ENCODE assay signal across 18 mouse cellular contexts in the genomic region with DNA sequence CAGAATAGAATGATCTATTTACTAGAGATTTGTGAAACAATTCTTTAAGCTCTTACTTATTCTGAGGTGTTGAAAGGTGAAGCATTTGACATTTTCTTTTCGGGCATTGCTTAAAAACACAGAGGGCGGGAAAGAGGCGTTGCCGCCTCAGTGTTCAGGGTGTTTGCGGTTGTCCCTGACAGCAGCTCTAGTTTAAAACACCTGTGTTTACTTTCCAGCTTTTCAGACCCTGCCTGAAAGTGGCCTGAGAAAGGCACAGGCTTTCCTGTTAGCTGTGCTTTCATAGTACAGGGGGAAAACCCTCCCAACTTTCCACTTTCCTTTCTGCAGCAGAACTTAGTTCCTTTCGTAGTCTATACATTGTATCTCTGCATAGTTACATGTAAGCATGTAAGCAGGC.
DNase-seq lines count a peak whose midpoint lies in the region; ATAC-seq and TF ChIP-seq lines count a peak whose summit lies in the region.
"Had no signal": no experiment of that assay in that cellular context is flagged by ENCODE, and none has a peak within 500 bp of the region (broad histone marks: within the 10 kb centered on the region; RNA-seq: fewer than 3 reads in every experiment).

No protein-coding gene starts in this region.

- no peaks in the 10 kb centered on the region for H3K4me1 ChIP-seq in forebrain, embryonic 11.5 days (replicated peaks; ENCODE audit: control insufficient read depth, insufficient read depth, low read length)
- H3K4me1 ChIP-seq in forebrain, embryonic 10.5 days = peaks cover 5% of the 10 kb centered on the region
- H3K4me1 ChIP-seq in CH12.LX (ENCODE audit: control insufficient read depth in 1 of 2, insufficient read depth in 2 of 2) = peaks cover 3 to 10% of the 10 kb centered on the region in 2 experiments; a peak in 3 of 4 replicates
- peaks cover 5% of the 10 kb centered on the region for H3K4me1 ChIP-seq in midbrain, embryonic 10.5 days
- H3K4me1 ChIP-seq: embryonic facial prominence, embryonic 12.5 days; forebrain, embryonic 12.5 days; heart, embryonic 15.5 days; kidney, embryonic 15.5 days; neural tube, embryonic 13.5 days had no signal

- H3K4me3 ChIP-seq in forebrain, embryonic 11.5 days (ENCODE audit: low read depth, low read length) = no peak overlapping the region
- no peak overlapping the region for H3K4me3 ChIP-seq in forebrain, embryonic 10.5 days
- no peak overlapping the region for H3K4me3 ChIP-seq in CH12.LX (replicated peaks in 1 of 3; ENCODE audit: low read depth in 2 of 3, low read length in 2 of 3, poor library complexity in 1 of 3)
- H3K4me3 ChIP-seq in midbrain, embryonic 10.5 days = no peak overlapping the region
- H3K4me3 ChIP-seq in layer of hippocampus, adult 2 months = no peak overlapping the region
- H3K4me3 ChIP-seq: embryonic facial prominence, embryonic 12.5 days; forebrain, embryonic 12.5 days; heart, adult 2 months; heart, embryonic 15.5 days; hindbrain, embryonic 10.5 days; kidney, embryonic 15.5 days; neural tube, embryonic 13.5 days had no signal

- no peak for DNase-seq in forebrain, embryonic 11.5 days (ENCODE audit: low spot score)
- no peak for DNase-seq in forebrain, embryonic 10.5 days (ENCODE audit: extremely low spot score, low spot score)
- DNase-seq in CH12.LX (ENCODE audit: extremely low read depth) = peak; percentile 57
- DNase-seq in forelimb bud, embryonic 11.5 days (ENCODE audit: low read depth, low spot score) = peak; percentile 47
- peak; percentile 56 for DNase-seq in lung, postnatal 36 days
- DNase-seq in midbrain, embryonic 10.5 days (ENCODE audit: low spot score) = no peak
- no peak for DNase-seq in layer of hippocampus, adult 2 months (ENCODE audit: low spot score in 2 of 2)
- DNase-seq: cerebellum, adult 9-11 months; gastrocnemius, postnatal 14 days; heart, adult 2 months; right cerebral cortex, postnatal 25 days had no signal

- H3K4me2 ChIP-seq in forebrain, embryonic 11.5 days (ENCODE audit: low read depth, low read length, severe bottlenecking) = no peak overlapping the region
- 0 out of 2 replicates have a peak overlapping the region, but pooled peaks have one; percentile 61 for H3K4me2 ChIP-seq in CH12.LX (ENCODE audit: insufficient read depth, low read depth, poor library complexity, severe bottlenecking)
- H3K4me2 ChIP-seq: embryonic facial prominence, embryonic 12.5 days; forebrain, embryonic 12.5 days; heart, embryonic 15.5 days; kidney, embryonic 15.5 days; neural tube, embryonic 13.5 days had no signal

- no peak for TF ChIP-seq RAD21 in CH12.LX (IDR thresholded peaks at IDR 0.05; ENCODE audit: low read depth, low read length)

- no peaks in the 10 kb centered on the region for H3K36me3 ChIP-seq in forebrain, embryonic 11.5 days (ENCODE audit: control insufficient read depth, insufficient read depth, low read length)
- no peaks in the 10 kb centered on the region for H3K36me3 ChIP-seq in forebrain, embryonic 10.5 days (replicated peaks)
- no peaks in the 10 kb centered on the region for H3K36me3 ChIP-seq in CH12.LX (replicated peaks in 1 of 2; ENCODE audit: control insufficient read depth in 1 of 2, insufficient read depth in 1 of 2, low read length in 1 of 2)
- no peaks in the 10 kb centered on the region for H3K36me3 ChIP-seq in midbrain, embryonic 10.5 days
- H3K36me3 ChIP-seq: embryonic facial prominence, embryonic 12.5 days; forebrain, embryonic 12.5 days; heart, embryonic 15.5 days; hindbrain, embryonic 10.5 days; kidney, embryonic 15.5 days; neural tube, embryonic 13.5 days had no signal

- H3K79me2 ChIP-seq in CH12.LX (replicated peaks; ENCODE audit: control insufficient read depth, extremely low read depth, insufficient read depth, poor library complexity, severe bottlenecking) = no peaks in the 10 kb centered on the region

- peak; percentile 71 for TF ChIP-seq EP300 in CH12.LX (IDR thresholded peaks at IDR 0.05; ENCODE audit: low read length)

- H3K9ac ChIP-seq in forebrain, embryonic 11.5 days (ENCODE audit: low read length) = no peak overlapping the region
- no peak overlapping the region for H3K9ac ChIP-seq in CH12.LX (ENCODE audit: insufficient read depth, low read depth)
- H3K9ac ChIP-seq: embryonic facial prominence, embryonic 12.5 days; forebrain, embryonic 12.5 days; heart, embryonic 15.5 days; kidney, embryonic 15.5 days; neural tube, embryonic 13.5 days had no signal

- WGBS in forebrain, embryonic 11.5 days = 36% methylated on average over 6 of the region's 6 CpGs
- WGBS in forebrain, embryonic 10.5 days = 41% methylated on average over 6 of the region's 6 CpGs
- WGBS in midbrain, embryonic 10.5 days = 33% methylated on average over 6 of the region's 6 CpGs

- no peak for TF ChIP-seq POLR2A in CH12.LX (IDR thresholded peaks at IDR 0.05; ENCODE audit: low read depth, low read length)

- no peak for TF ChIP-seq CTCF in CH12.LX (conservative IDR thresholded peaks at IDR 0.05 in 1 of 2, IDR thresholded peaks at IDR 0.05 in 1 of 2; ENCODE audit: low read depth in 2 of 2, low read length in 2 of 2)
- no peak for TF ChIP-seq CTCF in layer of hippocampus, adult 2 months (conservative IDR thresholded peaks at IDR 0.05)

- no peak overlapping the region for H3K27ac ChIP-seq in forebrain, embryonic 11.5 days (ENCODE audit: low read depth, low read length)
- H3K27ac ChIP-seq in forebrain, embryonic 10.5 days = no peak overlapping the region
- H3K27ac ChIP-seq in CH12.LX (ENCODE audit: insufficient read depth, low read depth) = no peak overlapping the region
- no peak overlapping the region for H3K27ac ChIP-seq in midbrain, embryonic 10.5 days (replicated peaks)
- H3K27ac ChIP-seq in layer of hippocampus, adult 2 months = no peak overlapping the region
- H3K27ac ChIP-seq: embryonic facial prominence, embryonic 12.5 days; forebrain, embryonic 12.5 days; heart, adult 2 months; heart, embryonic 15.5 days; hindbrain, embryonic 10.5 days; kidney, embryonic 15.5 days; neural tube, embryonic 13.5 days had no signal

- H3K27me3 ChIP-seq in forebrain, embryonic 11.5 days (ENCODE audit: control insufficient read depth, insufficient read depth, low read length) = no peaks in the 10 kb centered on the region
- no peaks in the 10 kb centered on the region for H3K27me3 ChIP-seq in forebrain, embryonic 10.5 days (ENCODE audit: poor library complexity, severe bottlenecking)
- no peaks in the 10 kb centered on the region for H3K27me3 ChIP-seq in CH12.LX (replicated peaks)
- H3K27me3 ChIP-seq in midbrain, embryonic 10.5 days (ENCODE audit: low read depth, poor library complexity, severe bottlenecking) = no peaks in the 10 kb centered on the region
- H3K27me3 ChIP-seq: embryonic facial prominence, embryonic 12.5 days; forebrain, embryonic 12.5 days; heart, embryonic 15.5 days; kidney, embryonic 15.5 days; neural tube, embryonic 13.5 days had no signal

- H3K9me3 ChIP-seq in forebrain, embryonic 11.5 days (ENCODE audit: control insufficient read depth, low read length) = no peaks in the 10 kb centered on the region
- no peaks in the 10 kb centered on the region for H3K9me3 ChIP-seq in forebrain, embryonic 10.5 days
- no peaks in the 10 kb centered on the region for H3K9me3 ChIP-seq in CH12.LX (replicated peaks; ENCODE audit: low read length)
- no peaks in the 10 kb centered on the region for H3K9me3 ChIP-seq in midbrain, embryonic 10.5 days (replicated peaks)
- H3K9me3 ChIP-seq: embryonic facial prominence, embryonic 12.5 days; forebrain, embryonic 12.5 days; heart, embryonic 15.5 days; hindbrain, embryonic 10.5 days; kidney, embryonic 15.5 days; neural tube, embryonic 13.5 days had no signal

- in situ Hi-C loops in CH12.LX (cut with MboI; ENCODE audit: low pct_ligation_motif_present, low pct_unique_long_range_greater_than_20kb, low sequenced_read_pairs) = no loop called here

- ATAC-seq in forebrain, embryonic 11.5 days (replicated peaks; ENCODE audit: low FRiP score) = 0 out of 2 replicates have a peak, but pooled peaks have one; percentile 42
- no peak for ATAC-seq in megakaryocyte, adult 5-6 weeks (ENCODE audit: poor library complexity, severe bottlenecking)

- dilution Hi-C loops in CH12.LX (cut with MboI; ENCODE audit: extremely low pct_ligation_motif_present, extremely low pct_unique_long_range_greater_than_20kb, low sequenced_read_pairs) = no loop called here

TF ChIP-seq in CH12.LX, 34 proteins besides CTCF, POLR2A, EP300 and RAD21:
- TF ChIP-seq IRF4 (IDR thresholded peaks at IDR 0.05; ENCODE audit: low read depth, low read length) = 0 out of 2 replicates have a peak, but pooled peaks have one; percentile 25
- 0 out of 2 replicates have a peak, but pooled peaks have one; percentile 13 for TF ChIP-seq MEF2A (IDR thresholded peaks at IDR 0.05; ENCODE audit: borderline replicate concordance, low read depth, low read length)
- TF ChIP-seq SIN3A (IDR thresholded peaks at IDR 0.05; ENCODE audit: low read length) = no peak
- peak; percentile 8; the same call in 1 of the 2 replicates for TF ChIP-seq BHLHE40 (IDR thresholded peaks at IDR 0.05; ENCODE audit: low read depth, low read length)
- peak; percentile 48 for TF ChIP-seq ETS1 (conservative IDR thresholded peaks at IDR 0.05; ENCODE audit: low read depth, low read length)
- TF ChIP-seq ZC3H11A (IDR thresholded peaks at IDR 0.05; ENCODE audit: low read depth, low read length) = no peak
- TF ChIP-seq NRF1 (IDR thresholded peaks at IDR 0.05; ENCODE audit: low read depth, low read length) = no peak
- peak; percentile 59; the same call in 1 of the 2 replicates for TF ChIP-seq TCF12 (IDR thresholded peaks at IDR 0.05; ENCODE audit: low read depth, low read length)
- no peak for TF ChIP-seq USF2 (conservative IDR thresholded peaks at IDR 0.05; ENCODE audit: low read depth, low read length)
- TF ChIP-seq JUN (IDR thresholded peaks at IDR 0.05; ENCODE audit: insufficient read depth, low read depth, low read length) = no peak
- TF ChIP-seq PAX5 (IDR thresholded peaks at IDR 0.05; ENCODE audit: low read length) = no peak
- TF ChIP-seq E2F4 (IDR thresholded peaks at IDR 0.05; ENCODE audit: insufficient replicate concordance, low read depth, low read length) = 0 out of 2 replicates have a peak, but pooled peaks have one; percentile 62

Comparison
In these comparisons a context has a peak if more than half of its experiments do, and no peak if none do; other contexts are left out.
1. DNase-seq: peak in CH12.LX (single experiment), forelimb bud, embryonic 11.5 days (single experiment) and lung, postnatal 36 days (single experiment); none in forebrain, embryonic 11.5 days (single experiment), forebrain, embryonic 10.5 days (single experiment), midbrain, embryonic 10.5 days (single experiment) and layer of hippocampus, adult 2 months (0 of 2).